Mouse (Mus musculus) cerebellum, adult 2 months (tissue): ENCODE measurements at regions not wholly inside any gene's neighbourhood (a gene's known extent, or its start where the extent isn't known, plus 50 kb on each side); places are given as distances from the start of the nearest gene placed in this dataset.

Experiments used
- CTCF ChIP-seq: fragments of 200-500 bp; IDR thresholded peaks from 2 replicates; pipeline ENCODE4 v1.5.1; 2011; ENCODE audit warnings: low read depth, mild to moderate bottlenecking, control low read depth, low read length, moderate library complexity, borderline replicate concordance; ENCODE audit not compliant: insufficient read depth
- POLR2A ChIP-seq: fragments of 200-500 bp; IDR thresholded peaks from 2 replicates; pipeline ENCODE4 v1.6.1; 2011; ENCODE audit warnings: low read length, control low read depth, borderline replicate concordance; ENCODE audit not compliant: insufficient read depth

DNA sequence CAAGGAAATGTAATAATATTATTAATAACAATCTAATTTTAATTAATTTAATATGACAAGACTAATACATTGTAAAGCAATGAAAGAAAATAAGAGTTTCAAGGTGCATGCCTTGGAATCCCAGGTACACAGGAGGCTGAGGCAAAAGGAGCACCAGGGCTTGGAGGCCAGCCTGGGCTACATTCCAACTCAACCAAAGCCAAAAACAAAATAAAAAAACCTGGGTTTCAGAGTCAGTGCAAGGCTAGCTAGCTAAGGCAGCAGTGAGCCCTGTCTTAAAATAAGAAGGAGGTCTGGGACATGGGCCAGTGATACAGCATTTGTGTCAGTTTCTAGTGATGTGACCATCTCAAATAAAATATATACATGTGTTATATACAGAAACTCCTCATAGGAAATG is 174.8 kb downstream of the Shq1 start:
- no peak for TF ChIP-seq POLR2A
- no peak for TF ChIP-seq CTCF
